Mouse (Mus musculus): Measurements from ENCODE around the gene Lurap1l.

Lurap1l gene

DNA sequence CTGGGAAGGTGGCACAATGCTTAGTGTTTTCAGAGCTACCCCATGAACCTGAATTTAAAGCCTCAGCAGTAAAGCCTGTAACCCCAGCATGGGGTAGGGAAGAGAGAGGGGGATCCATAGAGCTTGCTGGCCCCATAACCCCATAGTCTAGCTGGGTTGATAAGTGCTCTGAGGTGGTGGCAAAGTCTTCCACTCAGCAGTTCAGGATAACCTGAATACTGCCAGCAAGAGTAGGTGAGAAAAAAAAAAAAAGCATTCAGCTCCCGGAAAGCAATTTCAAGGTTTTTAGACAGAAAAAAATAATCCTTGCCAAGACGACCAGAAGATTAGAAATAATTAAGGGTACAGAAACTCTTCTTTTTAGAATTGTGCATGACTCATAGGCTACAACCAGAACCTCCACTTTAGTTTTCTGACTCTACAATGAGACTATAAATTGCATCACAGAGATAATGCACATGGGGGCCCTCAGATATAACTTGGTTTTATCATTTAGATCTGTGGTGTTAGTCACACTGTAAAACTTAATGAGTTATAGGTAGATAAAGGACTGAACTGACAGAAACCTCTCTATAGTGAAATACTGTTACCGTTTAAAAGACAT lies 8.2 kb downstream of the Lurap1l start:
- DNase-seq: no peak

DNA sequence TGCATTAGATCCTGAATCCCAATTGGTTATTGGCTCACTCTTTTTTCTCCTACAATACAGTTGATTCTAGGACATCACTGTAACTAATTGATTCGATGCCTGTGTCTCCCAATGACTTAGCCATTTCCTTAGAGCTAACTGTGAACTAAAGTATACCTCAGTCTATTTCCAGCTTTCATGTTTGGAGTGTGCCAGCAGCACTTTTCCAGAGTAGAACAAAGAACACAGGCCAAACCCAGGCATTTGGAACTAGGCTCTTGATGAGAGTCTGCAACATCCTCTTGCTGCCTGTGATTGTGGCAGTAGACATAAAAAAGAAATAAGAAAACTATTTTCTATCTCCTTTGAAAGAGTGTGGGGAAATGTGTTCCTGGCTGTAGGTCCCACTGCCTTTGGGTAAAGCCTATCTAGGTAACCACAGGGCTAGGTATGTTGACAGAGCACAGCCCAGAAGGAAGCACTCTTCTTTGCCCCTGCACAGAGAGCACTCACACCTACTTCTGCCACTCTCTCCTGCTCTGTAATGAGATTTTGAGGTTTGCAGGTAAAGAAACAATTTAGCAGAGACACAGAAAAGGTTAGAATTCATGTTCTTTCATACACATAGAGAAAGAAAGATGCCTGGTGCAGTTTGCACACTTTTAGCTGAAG lies 8.9 kb downstream of the Lurap1l start:
- no peak for DNase-seq

DNA sequence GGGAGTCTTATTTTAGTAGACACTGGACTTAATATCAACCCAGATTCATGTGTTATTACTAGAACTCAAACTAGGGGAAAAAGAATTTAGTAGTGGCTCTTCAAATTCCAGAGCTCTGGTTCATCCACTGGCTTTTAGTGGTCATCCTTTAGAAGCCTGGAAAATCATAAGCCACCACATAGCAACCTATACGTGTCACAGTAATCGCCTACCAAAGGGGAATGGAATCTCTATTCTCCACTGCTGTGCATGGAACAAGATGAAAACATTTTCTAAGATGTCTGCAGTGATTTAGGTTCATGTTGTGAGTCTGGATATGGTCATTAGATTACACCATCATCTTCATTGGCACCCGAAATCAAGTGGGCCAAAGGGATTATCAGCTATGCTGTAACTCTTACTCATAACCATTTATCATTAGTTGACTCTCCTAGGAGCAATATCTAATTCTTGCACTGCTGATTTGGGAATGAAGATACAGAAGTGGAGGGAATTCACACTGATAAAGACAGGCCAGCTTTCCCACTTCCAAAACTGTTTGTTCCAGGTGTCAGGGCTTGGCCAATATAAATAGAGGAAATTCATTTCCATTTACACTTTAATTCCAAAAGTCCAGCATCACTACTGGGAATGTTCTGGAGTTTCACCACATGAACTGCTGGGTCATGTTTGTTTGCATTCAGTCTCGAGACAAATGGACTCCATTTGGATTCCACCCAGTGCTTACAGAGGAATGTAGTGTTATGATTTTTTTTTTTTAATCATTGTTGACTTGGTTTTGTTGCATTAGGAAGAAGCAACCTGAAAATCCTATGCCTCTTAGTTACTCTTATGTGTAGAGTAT lies 11.4 kb downstream of the Lurap1l start:
- DNase-seq: no peak

DNA sequence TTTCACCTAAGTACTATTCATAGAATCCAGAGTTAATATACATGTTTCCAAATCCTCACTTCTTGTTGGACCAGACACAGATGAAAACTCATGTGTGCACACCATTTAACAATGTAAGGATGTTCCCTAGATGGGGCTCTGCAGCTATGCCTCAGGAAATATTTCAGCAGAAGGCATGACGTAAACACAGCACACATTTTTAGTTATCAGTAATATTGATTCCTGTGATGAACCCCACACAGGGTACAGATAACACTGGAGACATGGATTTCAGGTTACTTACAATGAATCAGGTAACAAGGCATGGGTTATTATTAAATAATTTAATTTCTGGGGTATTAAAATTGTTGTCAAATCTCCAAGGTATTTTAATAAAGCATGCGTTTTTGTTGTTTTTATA lies 12.2 kb downstream of the Lurap1l start:
- DNase-seq: no peak

DNA sequence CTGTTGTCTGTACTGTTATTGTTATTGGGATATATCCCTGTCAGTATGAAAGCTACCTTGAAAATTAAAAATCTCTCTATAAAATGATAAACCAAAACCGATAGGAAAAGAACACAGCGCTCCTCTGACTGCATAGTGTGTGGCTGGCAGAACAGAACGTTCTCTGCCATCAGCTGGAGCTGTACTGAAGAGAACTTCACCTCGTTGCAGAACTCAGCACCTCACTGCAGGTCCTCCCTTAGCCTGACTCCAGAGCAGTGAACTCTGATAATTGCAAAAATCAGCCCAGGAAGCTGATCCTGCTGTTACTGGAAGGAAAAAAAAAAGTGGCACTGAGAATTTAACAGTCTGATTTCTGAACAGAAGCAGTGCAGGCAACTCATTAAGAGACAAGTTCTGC lies 14.4 kb downstream of the Lurap1l start:
- DNase-seq: no peak

DNA sequence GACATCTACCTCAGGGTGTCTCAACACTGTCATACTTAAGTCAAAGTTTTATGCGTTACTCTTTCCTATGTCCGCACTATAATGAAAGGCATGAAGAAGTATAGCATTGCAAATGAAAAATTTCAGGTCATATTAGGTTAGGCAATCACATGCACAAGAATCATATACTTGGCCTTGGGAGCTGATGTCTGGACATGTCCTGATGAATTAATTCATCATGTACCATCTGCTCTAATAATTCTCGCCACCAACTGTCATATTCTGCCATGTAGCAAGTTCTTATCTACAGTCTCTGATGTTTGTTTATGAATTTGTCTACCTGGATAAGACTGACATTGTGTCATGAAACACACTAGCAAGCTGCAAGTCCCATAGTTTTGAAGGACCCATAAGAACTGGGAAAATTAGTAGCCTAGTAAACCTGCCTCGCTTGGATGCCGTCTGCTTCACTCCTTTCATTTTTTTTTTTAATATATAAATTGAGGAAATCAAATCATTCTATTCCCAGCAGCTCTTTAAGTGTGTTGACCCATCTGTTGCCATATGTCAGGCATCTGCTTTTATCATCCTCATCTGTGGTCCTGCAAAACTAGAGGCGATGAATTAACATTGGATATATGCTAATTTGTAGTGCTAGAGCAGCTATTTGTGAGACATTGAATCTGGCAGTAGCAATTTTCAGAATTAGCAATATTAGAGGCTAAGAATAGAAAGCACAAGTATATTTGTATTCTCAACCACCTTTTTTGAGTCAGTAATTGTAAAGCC lies 15.5 kb downstream of the Lurap1l start:
- no peak for DNase-seq

DNA sequence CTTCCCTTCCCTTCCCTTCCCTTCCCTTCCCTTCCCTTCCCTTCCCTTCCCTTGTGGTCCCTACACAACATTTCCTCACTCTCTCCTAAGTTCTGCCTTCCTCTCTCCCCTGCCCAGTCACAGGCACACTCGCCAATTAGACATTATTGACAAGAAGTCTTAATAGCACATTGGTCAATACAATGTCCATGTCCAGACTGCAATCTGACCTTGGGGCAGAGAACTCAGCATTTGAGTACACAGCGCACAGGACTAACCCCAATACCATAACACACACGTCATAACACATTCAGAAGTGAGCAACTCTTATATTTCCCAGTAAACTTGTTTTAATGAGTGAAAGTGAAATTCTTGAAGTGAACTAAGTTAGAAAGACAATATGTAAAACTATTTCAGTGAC lies 24.3 kb downstream of the Lurap1l start:
- no peak for DNase-seq

DNA sequence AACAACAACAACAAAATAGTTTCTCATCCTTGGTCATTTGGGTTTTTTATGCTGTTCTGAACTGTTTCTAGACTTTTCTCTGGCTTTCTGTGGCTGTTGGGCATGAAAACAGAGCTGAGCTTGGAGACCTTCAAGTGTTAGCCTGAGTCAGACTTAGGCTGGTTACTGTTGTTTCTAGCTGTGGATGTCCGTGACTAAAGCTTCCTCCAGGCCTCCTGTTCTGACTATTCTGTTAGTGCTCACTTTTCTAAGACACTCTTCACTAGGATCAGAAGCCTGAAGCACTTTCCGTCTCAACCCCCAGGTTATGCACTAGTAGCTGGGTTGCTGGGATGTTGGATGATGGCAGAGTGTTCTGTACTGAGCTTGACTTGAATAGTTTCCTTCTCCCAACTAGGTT lies 28.7 kb downstream of the Lurap1l start:
- no peak for DNase-seq

DNA sequence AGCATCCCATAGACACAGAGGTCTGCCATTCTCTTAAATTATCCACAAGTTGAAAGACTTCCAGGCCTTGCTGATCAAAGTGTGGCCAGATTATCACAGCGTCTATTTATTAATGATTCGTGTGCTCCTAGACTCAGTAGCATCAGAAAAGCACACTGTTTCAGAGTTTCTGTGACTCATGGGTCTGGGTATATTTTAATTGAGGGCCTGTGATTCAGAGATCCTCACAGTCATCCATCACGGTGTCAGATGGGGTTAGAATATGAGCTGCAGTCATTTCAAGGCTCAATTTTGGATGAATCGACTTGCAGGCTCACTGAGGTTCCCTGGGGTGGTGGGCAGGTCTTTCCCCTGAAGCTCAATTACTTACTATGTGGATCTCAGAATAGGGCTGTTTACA lies 30.5 kb downstream of the Lurap1l start:
- no peak for DNase-seq

DNA sequence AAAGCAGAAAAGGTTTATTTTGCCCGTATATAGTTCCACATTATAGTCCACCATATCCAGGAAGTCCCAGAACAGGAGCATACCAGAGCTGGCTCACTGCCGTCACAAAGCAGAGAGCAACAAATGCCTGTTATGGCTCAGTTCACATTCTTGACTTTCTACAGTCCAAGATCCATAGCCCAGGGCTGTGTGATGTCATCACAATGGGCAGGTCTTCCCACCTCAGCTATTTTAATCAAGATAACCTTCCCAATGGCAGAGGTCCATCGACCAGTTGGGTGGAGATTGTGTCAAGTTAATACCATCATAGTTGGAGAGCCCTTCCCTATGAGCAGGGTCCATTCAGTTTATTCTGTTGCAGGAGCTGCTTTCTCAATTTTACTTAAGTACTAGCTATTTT lies 31.5 kb downstream of the Lurap1l start:
- DNase-seq: no peak

DNA sequence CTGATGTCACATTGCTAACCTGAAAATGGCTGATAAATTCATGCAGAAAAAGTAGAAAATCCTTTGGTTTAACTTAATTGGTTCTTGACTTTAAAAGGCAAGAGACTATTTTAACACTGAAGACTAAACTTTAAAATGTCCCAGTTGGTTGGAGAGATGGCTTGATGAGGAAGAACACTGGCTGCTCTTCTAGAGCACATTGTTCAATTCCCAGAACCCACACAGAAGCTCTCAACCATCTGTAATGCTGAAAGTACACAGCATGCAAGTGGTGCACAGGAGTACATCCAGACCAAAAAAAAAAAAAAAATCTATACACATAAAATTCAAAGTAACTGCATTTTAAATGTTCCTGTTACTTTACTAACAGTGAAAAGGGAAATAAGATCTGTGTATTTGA lies 34.2 kb downstream of the Lurap1l start:
- no peak for DNase-seq

DNA sequence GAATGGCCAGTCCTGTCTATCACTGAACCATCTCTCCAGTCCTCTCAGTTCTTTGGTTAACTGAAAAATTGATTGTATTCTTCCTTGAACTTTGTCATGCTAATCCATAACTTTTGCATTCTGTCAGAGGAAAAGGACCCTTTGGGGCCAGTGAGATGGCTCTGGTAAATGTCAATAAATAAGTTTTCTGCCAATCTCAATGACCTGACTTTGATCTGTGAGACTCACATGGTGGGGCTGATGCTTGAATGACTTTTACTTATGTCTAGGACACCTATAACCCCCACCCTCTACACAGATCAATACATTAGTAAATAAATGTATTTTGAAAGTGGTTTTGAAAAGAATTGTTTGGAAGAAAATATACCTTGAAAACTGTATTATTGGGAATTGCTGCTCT lies 38.7 kb downstream of the Lurap1l start:
- DNase-seq: no peak

DNA sequence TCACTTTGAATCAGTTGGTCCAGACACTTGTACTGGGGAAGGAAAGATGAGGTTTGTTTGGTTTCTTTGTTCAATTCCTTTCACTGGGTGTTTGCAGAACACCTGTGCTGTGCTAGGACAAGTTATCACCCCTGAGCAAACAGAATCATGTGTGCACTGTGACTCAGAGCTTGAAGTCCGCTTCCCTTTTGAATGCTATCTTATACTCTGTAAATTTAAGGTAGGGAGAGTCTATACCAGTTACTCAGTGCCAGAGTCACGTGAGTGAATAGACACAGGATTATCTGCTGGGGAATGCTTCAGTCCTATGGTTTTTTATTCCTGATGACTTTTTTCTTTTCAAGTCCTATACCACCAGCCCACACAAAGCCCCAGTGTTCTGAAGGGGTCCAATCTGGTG lies 39.3 kb downstream of the Lurap1l start:
- DNase-seq: no peak

DNA sequence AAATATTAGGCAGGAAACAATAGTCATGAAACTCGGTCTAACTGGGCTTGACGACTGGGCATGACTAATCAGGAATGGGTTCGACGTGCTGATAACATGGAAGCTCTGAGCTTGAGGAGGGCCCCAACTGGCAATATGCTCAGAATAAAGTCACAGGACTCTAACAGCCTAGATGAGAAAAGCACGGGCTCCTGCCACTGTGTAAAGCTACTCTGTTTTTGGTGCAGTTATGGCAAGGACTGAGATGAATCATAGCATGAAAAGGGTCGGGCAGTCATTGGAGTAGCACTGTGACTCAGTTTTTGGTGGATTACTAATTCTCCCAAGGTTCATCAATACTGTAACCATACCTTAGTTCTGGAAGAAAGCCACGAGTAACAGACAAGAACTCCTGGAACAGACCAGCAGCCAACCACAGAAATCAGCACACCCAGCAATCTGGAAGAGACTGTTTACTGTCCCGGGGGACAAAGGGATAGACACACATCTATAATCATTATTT lies 39.9 kb downstream of the Lurap1l start:
- no peak for DNase-seq

DNA sequence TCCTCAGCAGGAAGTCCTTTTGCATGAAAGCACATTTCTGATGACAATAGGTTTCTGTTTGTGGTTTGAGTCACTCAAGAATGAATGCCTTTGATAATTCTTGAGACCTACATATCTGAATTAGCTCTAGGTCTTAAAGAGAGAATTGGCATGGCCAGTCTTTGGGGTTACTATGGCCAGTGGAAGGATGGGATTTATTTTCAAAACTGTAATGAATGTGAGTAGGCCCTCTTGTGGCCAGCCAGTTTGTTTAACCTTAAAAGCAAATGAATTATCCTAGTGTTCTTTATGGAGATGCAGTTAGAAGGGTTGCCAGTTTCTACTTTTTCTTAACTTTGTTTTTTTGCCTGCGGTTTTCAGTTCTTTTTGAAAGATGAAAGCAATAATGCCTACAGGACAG lies 42.2 kb downstream of the Lurap1l start:
- DNase-seq: no peak

DNA sequence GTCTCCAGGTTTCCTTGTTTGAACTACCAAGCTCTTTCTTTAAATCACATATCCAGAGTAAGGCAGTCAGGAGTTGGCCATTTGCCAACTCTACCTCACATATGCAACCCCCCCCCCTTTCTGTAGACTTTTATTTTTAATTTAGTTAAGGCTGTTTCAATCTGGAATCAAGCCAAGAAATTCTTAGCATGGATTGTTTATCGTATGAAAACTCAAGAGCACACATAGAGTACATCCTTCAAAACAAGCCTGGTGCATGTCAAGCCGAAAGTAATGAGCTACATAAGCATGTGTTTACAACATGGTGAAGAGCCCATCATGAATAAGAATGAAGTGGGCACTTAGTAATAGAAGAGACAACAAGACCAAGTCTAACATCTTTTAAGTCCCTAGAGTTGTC lies 45.5 kb downstream of the Lurap1l start:
- no peak for DNase-seq

DNA sequence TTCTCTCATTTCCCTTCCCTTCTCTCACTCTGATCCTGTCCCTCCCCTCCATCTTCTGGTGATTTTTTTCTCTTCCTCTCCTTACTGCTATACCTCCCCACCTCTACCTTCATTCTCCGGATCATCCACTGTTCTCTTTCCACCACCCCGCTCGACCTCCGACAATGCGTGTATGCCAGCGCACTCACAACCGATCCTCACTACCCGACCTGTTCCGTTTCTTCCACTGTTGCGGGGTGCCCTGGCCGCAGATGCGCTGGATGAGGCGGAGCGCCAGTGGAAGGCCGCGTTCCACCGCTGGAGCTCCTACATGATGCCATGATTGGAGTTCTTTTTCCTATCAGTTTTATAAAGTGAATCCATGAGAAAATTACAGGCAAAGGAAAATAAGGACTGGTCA lies 57.1 kb downstream of the Lurap1l start:
- no peak for DNase-seq

DNA sequence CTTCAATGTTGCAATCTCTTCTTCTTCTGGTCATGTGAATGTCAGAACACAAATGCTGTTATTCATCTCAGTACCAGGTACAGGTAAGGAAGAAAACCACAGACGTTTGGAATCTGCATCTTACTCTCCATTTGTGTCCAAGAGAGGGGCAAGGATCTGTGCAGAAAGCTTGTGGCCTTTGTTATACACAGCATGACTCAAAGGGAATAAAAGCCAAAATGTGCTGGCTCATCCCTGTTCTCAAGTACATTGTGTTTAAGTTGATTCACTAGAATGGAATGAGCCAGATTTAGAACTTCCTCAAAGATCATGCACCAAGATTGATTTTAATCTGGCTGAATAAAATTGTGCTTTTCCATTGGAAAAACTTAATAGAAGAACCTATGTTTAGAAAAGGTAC lies 61.4 kb downstream of the Lurap1l start:
- no peak for DNase-seq

DNA sequence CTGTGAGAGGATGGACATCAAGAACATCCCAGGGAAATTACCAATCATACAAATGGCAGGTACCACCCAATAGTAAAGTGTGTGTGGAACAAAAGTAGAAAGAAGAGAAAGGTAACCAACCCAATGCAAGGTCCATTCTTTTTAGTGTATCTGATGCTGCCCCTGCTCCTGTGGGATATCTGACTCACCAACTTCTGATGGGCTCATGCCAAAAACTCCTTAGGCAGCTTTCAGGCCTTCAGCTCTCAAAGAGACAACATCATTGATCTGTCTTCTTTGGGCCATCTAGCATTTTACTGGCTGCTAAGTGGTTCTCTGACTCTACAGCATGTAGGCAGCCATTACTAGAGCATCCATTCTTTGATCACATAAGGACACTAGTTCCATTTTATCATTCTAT lies 63.5 kb downstream of the Lurap1l start:
- no peak for DNase-seq

DNA sequence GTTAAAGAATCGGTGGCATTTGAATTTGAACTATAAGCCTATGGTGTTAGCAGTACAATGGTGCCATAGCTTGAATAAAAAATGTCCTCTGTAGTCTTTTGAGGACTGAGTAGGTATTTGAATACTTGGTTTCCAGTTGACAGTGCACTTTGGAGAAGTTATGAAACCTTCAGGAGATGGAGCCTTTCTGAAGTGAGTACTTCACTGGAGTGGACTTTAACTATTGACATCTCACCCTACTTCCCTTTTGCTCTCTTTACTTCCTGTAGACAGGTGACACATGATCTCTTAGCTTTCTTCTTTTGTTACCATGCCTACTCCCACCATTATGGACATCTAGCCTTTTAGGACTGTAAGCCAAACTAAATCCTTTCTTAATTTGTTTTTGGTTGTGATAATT lies 80.4 kb downstream of the Lurap1l start:
- no peak for DNase-seq

DNA sequence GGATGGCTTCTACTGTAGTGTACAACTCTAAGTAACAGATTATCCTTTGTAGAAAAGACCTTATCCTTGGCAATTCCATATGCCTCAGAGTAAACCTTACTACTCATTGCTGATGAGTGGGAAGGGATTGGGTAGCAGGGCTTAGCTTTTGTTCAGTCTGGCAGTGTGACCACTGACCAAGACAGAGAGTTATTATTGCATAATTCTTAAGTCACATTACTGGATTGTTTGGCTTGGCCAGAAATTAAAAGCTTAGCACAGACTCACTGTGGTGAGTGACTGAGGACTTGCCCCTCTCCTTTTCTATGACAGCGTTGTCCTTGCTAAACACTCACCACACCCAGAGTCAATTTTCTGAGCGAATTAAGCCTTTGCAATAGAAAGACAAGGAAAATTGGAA lies 93.1 kb downstream of the Lurap1l start:
- no peak for DNase-seq
